Mouse (Mus musculus): ENCODE results near the gene Neurl3. TPM values are rescaled to one million over a fixed set of nuclear protein-coding genes. Genes with fewer than 3 reads are reported as not detected.

The Neurl3 gene
- polyA plus RNA-seq, 1 experiment from 2014 or later = 1.2 TPM

DNA sequence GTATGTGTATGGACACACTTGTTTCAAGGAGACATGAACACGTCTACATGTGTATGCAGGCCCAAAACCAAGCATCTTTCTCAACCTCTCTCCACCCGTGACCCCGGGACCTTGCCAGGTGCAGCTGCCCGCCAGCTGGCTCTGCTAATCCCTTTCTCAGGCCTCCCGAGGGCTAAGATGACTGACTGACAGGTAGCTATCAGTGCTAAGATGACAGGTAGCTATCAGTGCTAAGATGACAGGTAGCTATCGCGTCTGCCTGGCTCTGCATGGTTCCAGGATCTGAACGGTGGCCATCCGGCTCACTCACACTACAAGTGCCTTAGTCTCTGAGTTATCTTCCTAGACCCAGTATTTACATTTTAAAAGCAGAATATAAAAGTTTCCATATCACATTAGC, 46.0 kb downstream of the Neurl3 start:
- Histone ChIP-seq H3K4me3 (replicated peaks; ENCODE audit: low read depth, low read length) (no peak overlapping the region), H3K4me2 (ENCODE audit: low read length) (no peak overlapping the region), H3K9me3 (ENCODE audit: control insufficient read depth, low read length) (no peaks in the 10 kb centered on the region), H3K36me3 (ENCODE audit: control insufficient read depth, insufficient read depth, low read length) (peaks cover 69% of the 10 kb centered on the region), H3K4me1 (ENCODE audit: control insufficient read depth, insufficient read depth, low read length) (no peaks in the 10 kb centered on the region), H3K9ac (replicated peaks; ENCODE audit: low read length) (no peak overlapping the region), H3K27ac (replicated peaks; ENCODE audit: low read depth, low read length) (no peak overlapping the region), H3K27me3 (ENCODE audit: control insufficient read depth, insufficient read depth, low read length) (no peaks in the 10 kb centered on the region)
- DNase-seq (no peak), ATAC-seq (ENCODE audit: low FRiP score, low TSS enrichment) (no peak)
- 83% methylated on average over 9 of the region's 9 CpGs for WGBS

DNA sequence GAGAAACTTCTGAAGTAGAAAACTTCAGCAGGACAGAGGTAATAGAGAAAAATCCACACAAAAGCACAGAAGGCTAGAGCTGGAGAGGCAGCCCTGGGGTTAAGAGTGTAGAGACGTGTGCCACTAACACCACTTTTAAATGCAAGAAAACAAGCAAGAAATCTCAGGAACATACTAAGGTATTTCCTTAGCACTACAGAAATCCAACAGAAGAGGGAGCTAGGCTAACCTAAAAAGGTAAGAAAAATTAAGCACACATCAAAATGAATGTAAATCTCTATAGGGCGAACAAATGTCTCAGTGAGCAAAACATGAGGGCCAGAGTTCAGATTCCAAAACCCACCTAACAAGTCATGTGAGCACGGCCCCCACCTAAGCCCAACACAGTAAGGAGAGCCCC, 49.8 kb downstream of the Neurl3 start:
- DNase-seq = peak; percentile 49

More for the DNA sequence above, 49.8 kb downstream of the Neurl3 start:
- Histone ChIP-seq H3K27me3 (ENCODE audit: control insufficient read depth, insufficient read depth, low read length) (no peaks in the 10 kb centered on the region), H3K4me2 (ENCODE audit: low read length) (no peak overlapping the region), H3K9ac (replicated peaks; ENCODE audit: low read length) (no peak overlapping the region), H3K9me3 (ENCODE audit: control insufficient read depth, low read length) (no peaks in the 10 kb centered on the region), H3K27ac (replicated peaks; ENCODE audit: low read depth, low read length) (no peak overlapping the region), H3K36me3 (ENCODE audit: control insufficient read depth, insufficient read depth, low read length) (peaks cover 69% of the 10 kb centered on the region), H3K4me3 (replicated peaks; ENCODE audit: low read depth, low read length) (no peak overlapping the region), H3K4me1 (ENCODE audit: control insufficient read depth, insufficient read depth, low read length) (no peaks in the 10 kb centered on the region)
- ATAC-seq (ENCODE audit: low FRiP score, low TSS enrichment) = no peak
- 84% methylated on average over 3 of the region's 3 CpGs for WGBS

Other genes with a start within 250 kb of the Neurl3 start
- 18.2 and 18.5 TPM in 2 replicates for gene Hs6st1, start 206.3 kb downstream of the Neurl3 start, polyA plus RNA-seq (2014; fragmentation: Nextera tagmentation; extraction: Ambion mirVana)
- 54.0 and 73.8 TPM in 2 replicates for gene Uggt1, start 30.0 kb downstream of the Neurl3 start, polyA plus RNA-seq (2014; fragmentation: Nextera tagmentation; extraction: Ambion mirVana)
- gene Arid5a, start 33.1 kb upstream of the Neurl3 start, polyA plus RNA-seq (2014; fragmentation: Nextera tagmentation; extraction: Ambion mirVana) = 2.0 and 2.5 TPM in 2 replicates
- gene Kansl3, start 94.5 kb upstream of the Neurl3 start, polyA plus RNA-seq (2014; fragmentation: Nextera tagmentation; extraction: Ambion mirVana) = 30.3 and 39.7 TPM in 2 replicates
- 2.0 and 2.1 TPM in 2 replicates for gene Fer1l5, start 97.6 kb upstream of the Neurl3 start, polyA plus RNA-seq (2014; fragmentation: Nextera tagmentation; extraction: Ambion mirVana)
- gene Lman2l, start 170.6 kb upstream of the Neurl3 start, polyA plus RNA-seq (2014; fragmentation: Nextera tagmentation; extraction: Ambion mirVana) = 41.2 and 42.7 TPM in 2 replicates
- 9.5 and 11.9 TPM in 2 replicates for gene Cnnm4, start 196.9 kb upstream of the Neurl3 start, polyA plus RNA-seq (2014; fragmentation: Nextera tagmentation; extraction: Ambion mirVana)
- 6.5 and 7.6 TPM in 2 replicates for gene Cnnm3, start 237.2 kb upstream of the Neurl3 start, polyA plus RNA-seq (2014; fragmentation: Nextera tagmentation; extraction: Ambion mirVana)